Mouse (Mus musculus) kidney, embryonic 14.5 days (tissue): ENCODE results near the gene 1700093K21Rik. TPM values are rescaled to one million over a fixed set of nuclear protein-coding genes. Genes with fewer than 3 reads are reported as not detected.

Experiments
- ATAC-seq: fragments of 200-750 bp; cut with Nextera tagmentation; 2 replicates; pipeline ENCODE4 v1.8.0; 2017; ENCODE audit warnings: moderate number of reproducible peaks, mild to moderate bottlenecking, moderate TSS enrichment, moderate library complexity; ENCODE audit not compliant: low FRiP score, low TSS enrichment
- H3K27ac ChIP-seq: fragments of 300-500 bp; sonication (generic); 2 replicates; pipeline ENCODE4 v1.5.1; 2014; ENCODE audit warnings: low read depth, mild to moderate bottlenecking, low read length, moderate library complexity, mixed read lengths
- H3K27me3 ChIP-seq: fragments of 300-500 bp; sonication (generic); 2 replicates; pipeline ENCODE4 v1.6.1; 2014; ENCODE audit warnings: mild to moderate bottlenecking, low read length; ENCODE audit not compliant: control insufficient read depth, insufficient read depth
- H3K36me3 ChIP-seq: fragments of 300-500 bp; sonication (generic); 2 replicates; pipeline ENCODE4 v1.6.1; 2014; ENCODE audit warnings: low read length, mixed read lengths; ENCODE audit not compliant: control insufficient read depth, insufficient read depth
- H3K4me1 ChIP-seq: fragments of 300-500 bp; sonication (generic); 2 replicates; pipeline ENCODE4 v1.6.1; 2014; ENCODE audit warnings: low read length, mixed read lengths; ENCODE audit not compliant: control insufficient read depth, insufficient read depth
- H3K4me2 ChIP-seq: fragments of 300-500 bp; sonication (generic); replicated peaks from 2 replicates; pipeline ENCODE4 v1.6.1; 2014; ENCODE audit warnings: low read depth, mild to moderate bottlenecking, low read length
- H3K4me3 ChIP-seq: fragments of 300-500 bp; sonication (generic); 2 replicates; pipeline ENCODE4 v1.5.1; 2014; ENCODE audit warnings: mild to moderate bottlenecking, low read length
- H3K9ac ChIP-seq: fragments of 300-500 bp; sonication (generic); 2 replicates; pipeline ENCODE4 v1.6.1; 2014; ENCODE audit warnings: low read depth, mild to moderate bottlenecking, low read length, moderate library complexity
- H3K9me3 ChIP-seq: fragments of 300-500 bp; sonication (generic); 2 replicates; pipeline ENCODE4 v1.6.1; 2016; ENCODE audit warnings: low read length; ENCODE audit not compliant: control insufficient read depth
- WGBS: fragments of 180-500 bp; shearing (Covaris S2); extraction: QIAGEN DNeasy Blood & Tissue Kit; methylation state at CpG from one replicate; pipeline ENCODE4 v1.1.7; 2014; 5-methylcytosine and 5-hydroxymethylcytosine counted together
- polyA plus RNA-seq: library from polyadenylated mRNA; unstranded; fragments of >200 nt; fragmentation: Nextera tagmentation; extraction: Ambion mirVana; gene quantifications from 2 replicates; pipeline ENCODE4 v1.2.1, GENCODE M21; 2014

1700093K21Rik gene
- polyA plus RNA-seq, 1 experiment from 2014 or later = not detected

DNA sequence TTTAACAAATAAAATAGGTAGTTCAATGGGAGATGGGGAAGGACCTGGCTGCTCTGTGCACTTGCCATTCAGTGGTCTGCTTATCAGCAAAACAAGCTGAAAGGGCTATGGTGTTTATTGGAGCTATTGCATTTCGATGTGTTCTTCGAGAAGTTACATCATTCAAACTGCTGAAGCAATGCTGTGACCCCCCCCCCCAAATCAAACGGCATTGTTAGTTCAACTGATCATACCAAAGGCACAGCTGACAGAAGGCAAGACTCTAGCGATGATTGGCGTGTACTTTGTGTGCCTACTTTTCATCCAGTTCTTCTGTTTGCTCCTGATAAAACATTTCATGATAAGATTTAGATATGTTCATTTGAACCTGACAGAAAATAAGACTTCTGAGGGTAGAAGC, 22.3 kb downstream of the 1700093K21Rik start:
- Histone ChIP-seq H3K9ac (peak overlapping the region; percentile 43; the same call in 1 of the 2 replicates), H3K27me3 (no peaks in the 10 kb centered on the region), H3K36me3 (peaks cover 23% of the 10 kb centered on the region), H3K4me3 (peak overlapping the region; percentile 23), H3K4me2 (peak overlapping the region; percentile 38), H3K4me1 (peaks cover 15% of the 10 kb centered on the region), H3K9me3 (no peaks in the 10 kb centered on the region), H3K27ac (0 out of 2 replicates have a peak overlapping the region, but pooled peaks have one; percentile 33)
- ATAC-seq = no peak
- WGBS = 75% methylated on average over 5 of the region's 5 CpGs

DNA sequence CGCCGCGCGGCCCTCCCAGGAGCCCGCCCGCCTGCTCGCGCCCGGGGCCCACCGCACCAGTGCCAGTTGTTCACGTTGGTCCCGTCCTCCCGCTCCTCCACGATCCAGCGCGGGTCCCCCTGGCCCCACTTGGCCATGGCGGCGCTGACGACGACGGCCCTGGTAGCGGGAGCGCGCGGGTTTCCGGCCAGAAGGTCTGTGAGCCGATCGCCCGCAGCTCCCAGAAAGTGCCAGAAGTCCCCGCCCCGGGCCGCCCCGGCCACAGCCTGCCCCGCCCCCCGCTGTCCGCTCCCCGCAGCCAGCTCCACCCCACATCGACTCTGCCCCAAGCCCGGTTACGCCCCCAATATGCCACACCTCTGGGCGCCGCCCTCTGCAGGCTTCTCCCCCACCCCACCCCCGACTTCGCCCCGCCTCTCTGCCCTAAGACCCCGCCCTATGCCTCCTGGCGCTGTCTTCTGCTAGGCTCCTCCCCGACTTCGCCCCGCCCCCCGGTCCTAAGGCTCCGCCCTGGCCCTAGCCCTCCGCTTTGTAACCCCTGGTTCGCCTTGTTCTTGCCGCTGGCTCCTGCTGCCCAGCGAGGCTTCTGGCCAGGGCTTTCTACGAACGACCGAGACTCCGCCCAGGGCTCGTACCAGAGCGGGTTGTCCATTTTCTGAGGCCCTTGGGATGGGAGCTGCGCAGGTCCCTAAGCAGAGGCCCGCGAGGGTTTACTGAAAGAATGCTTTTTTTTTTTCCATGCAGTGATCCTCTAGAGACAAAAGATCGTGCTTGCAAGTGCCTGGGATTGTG, 23.0 kb downstream of the 1700093K21Rik start, which contains the start of gene Ahsa2:
Gene Ahsa2, minus strand, starts transcription at position 313 of the 792 bp plus-strand sequence.
- Histone ChIP-seq H3K4me3 (peak within 1 kb of the TSS; percentile 88), H3K9ac (peak within 1 kb of the TSS; percentile 92), H3K9me3 (no peaks in the 10 kb centered on the region), H3K27ac (peak within 1 kb of the TSS; percentile 94), H3K4me2 (peak within 1 kb of the TSS; percentile 65), H3K36me3 (peaks cover 30% of the 10 kb centered on the region), H3K27me3 (no peaks in the 10 kb centered on the region), H3K4me1 (peaks cover 15% of the 10 kb centered on the region)
- ATAC-seq = peak; percentile 96
- under 1% methylated on average over 54 of the region's 66 CpGs for WGBS

DNA sequence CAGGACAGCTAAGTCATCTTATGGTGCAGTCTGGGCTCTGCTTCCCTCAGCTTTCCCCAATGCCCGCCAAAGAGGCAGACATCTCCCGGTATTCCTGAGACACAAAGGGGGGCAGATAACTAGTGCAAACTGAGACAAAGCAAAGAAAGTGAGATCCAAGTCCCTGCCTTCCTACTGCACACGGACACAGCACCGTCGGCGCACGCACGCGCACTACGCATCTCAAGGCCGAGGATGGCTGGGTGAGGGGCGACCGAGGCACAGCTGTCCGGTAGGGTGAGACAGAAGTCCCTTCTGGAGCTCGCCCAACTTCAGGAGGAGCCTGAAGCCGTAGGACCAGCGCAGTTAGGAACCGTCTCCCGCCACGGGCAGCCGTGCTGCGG, 23.6 kb downstream of the 1700093K21Rik start:
- Histone ChIP-seq H3K36me3 (peaks cover 36% of the 10 kb centered on the region), H3K4me2 (peak overlapping the region; percentile 65), H3K9ac (peak overlapping the region; percentile 92), H3K27me3 (no peaks in the 10 kb centered on the region), H3K9me3 (no peaks in the 10 kb centered on the region), H3K4me3 (peak overlapping the region; percentile 88), H3K4me1 (peaks cover 15% of the 10 kb centered on the region), H3K27ac (peak overlapping the region; percentile 94)
- peak; percentile 82 for ATAC-seq
- under 1% methylated on average over 22 of the region's 22 CpGs for WGBS

DNA sequence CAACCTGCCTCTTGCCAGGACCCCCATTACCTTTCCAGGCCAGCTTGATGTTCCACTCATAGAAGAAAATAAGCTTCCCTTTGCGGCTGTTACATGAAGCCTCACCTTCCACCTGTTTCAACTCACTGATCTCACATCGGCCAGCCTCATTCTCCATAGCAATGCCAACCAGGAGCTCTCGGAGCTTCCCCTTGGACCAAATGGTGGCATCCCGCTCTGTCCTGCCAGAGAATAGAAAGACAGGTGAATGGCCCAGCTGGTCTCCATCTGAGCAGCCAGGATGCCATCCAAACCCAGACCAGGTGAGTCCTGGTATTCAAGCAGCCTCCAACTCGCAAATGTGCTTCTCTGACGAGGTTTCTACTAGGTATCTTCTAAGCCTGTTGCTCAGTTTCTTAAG, 24.3 kb downstream of the 1700093K21Rik start:
- Histone ChIP-seq H3K4me3 (peak overlapping the region; percentile 88), H3K36me3 (peaks cover 43% of the 10 kb centered on the region), H3K4me2 (peak overlapping the region; percentile 65), H3K9ac (peak overlapping the region; percentile 92; the same call in 1 of the 2 replicates), H3K27ac (peak overlapping the region; percentile 94; the same call in 1 of the 2 replicates), H3K27me3 (no peaks in the 10 kb centered on the region), H3K9me3 (no peaks in the 10 kb centered on the region), H3K4me1 (peaks cover 15% of the 10 kb centered on the region)
- no peak for ATAC-seq
- 26% methylated on average over 6 of the region's 6 CpGs for WGBS

DNA sequence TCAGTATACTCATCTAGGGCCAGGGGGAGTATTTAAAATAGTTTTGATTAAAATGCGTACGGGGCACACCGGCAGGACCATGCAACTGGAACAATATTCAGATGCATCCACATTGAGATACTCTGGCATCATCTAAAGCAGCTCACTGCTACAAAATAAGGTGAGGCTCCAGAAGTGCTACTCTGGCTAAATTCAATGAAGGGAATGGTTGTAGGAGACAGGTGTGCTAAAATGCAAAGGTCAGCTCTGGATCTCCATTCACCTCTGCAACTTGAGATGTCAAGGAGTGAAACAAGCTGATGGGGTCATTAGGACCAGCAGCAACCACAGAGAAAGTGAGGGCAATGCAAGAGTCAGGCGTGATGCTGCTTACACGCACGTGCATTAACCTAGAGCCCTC, 25.7 kb downstream of the 1700093K21Rik start:
- Histone ChIP-seq H3K36me3 (peaks cover 57% of the 10 kb centered on the region), H3K27ac (no peak overlapping the region), H3K4me3 (no peak overlapping the region), H3K4me1 (peaks cover 15% of the 10 kb centered on the region), H3K9me3 (no peaks in the 10 kb centered on the region), H3K27me3 (no peaks in the 10 kb centered on the region), H3K9ac (no peak overlapping the region), H3K4me2 (no peak overlapping the region)
- no peak for ATAC-seq
- WGBS = 68% methylated on average over 6 of the region's 6 CpGs

DNA sequence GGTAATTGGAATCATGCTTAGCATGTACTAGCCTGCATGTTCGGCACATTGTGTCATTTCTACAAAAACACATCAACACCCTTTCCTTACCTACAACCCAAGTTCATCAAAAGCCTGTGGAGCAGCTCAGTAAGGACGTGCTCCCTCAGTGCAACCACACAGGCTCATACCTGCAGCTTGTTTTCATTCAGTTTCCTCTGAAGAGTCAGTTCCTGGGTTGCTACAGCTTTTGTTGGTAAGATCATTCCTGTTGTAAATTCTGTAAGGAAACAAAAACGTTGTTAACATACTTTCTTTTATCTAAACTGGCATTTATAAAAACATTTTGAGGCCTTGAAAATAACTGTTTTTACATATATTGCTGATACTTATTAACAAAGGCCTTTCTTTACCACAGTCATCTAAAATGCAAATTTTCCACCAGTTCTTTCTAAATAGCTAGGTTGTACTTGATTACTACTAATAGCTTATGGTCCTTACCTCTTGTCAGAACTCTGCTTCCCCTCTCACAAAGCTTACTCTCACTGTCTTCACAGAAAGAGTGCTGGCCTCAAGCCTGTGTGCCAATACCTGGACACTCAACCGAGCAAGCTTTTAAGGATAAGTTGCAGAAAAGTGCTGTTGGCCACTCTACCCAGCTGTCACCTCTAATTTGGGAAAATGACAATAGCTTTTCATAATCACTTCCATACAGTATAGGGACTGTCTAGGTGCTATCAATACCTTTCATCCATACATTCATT, 28.7 kb downstream of the 1700093K21Rik start:
- H3K4me2 ChIP-seq = no peak overlapping the region
- no peak overlapping the region for H3K9ac ChIP-seq
- no peak for ATAC-seq
- no peaks in the 10 kb centered on the region for H3K9me3 ChIP-seq
- H3K4me3 ChIP-seq = no peak overlapping the region
- H3K36me3 ChIP-seq = peaks cover 87% of the 10 kb centered on the region
- H3K27me3 ChIP-seq = no peaks in the 10 kb centered on the region
- WGBS = 89% methylated on average over 4 of the region's 4 CpGs
- H3K4me1 ChIP-seq = peaks cover 15% of the 10 kb centered on the region
- H3K27ac ChIP-seq = no peak overlapping the region

DNA sequence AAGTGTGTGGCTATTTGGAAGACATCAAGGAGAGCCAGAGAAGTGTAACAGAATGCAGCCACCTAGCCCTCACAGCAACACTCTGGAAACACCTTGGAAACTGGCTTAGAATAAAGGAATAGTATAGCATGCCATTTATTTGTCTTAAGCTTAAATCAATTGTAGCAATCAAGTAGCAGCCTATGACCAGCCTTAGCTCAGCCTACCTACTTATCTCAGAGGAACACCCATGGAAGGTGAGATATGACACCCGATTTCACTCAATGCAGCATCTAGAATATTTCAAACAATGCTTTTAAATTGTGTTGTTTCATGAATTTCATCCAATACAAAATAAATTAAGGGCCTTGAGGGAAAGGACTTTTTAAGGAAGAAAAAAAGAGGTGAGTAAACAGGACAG, 31.0 kb downstream of the 1700093K21Rik start:
- Histone ChIP-seq H3K4me3 (no peak overlapping the region), H3K27ac (no peak overlapping the region), H3K4me1 (no peaks in the 10 kb centered on the region), H3K9ac (no peak overlapping the region), H3K36me3 (peaks cover 87% of the 10 kb centered on the region), H3K27me3 (no peaks in the 10 kb centered on the region), H3K4me2 (no peak overlapping the region), H3K9me3 (no peaks in the 10 kb centered on the region)
- ATAC-seq = no peak
- WGBS = 90% methylated on average over 1 of the region's 1 CpGs
